Mouse (Mus musculus) stomach, embryonic 16.5 days (tissue): ENCODE measurements around the gene Lhfpl2. TPM values are rescaled to one million over a fixed set of nuclear protein-coding genes. Genes with fewer than 3 reads are reported as not detected.

Source experiments
- ATAC-seq: fragments of 200-750 bp; cut with Nextera tagmentation; 2 replicates; pipeline ENCODE4 v1.8.0; 2017; ENCODE audit warnings: moderate number of reproducible peaks, moderate TSS enrichment; ENCODE audit not compliant: insufficient read depth, low FRiP score
- H3K27ac ChIP-seq: fragments of 300-500 bp; sonication (generic); 2 replicates; pipeline ENCODE4 v1.5.1; 2014; ENCODE audit warnings: low read length
- H3K27me3 ChIP-seq: fragments of 300-500 bp; sonication (generic); 2 replicates; pipeline ENCODE4 v1.6.1; 2014; ENCODE audit warnings: low read length, control low read depth, mixed read lengths; ENCODE audit not compliant: control insufficient read depth, insufficient read depth
- H3K36me3 ChIP-seq: fragments of 300-500 bp; sonication (generic); 2 replicates; pipeline ENCODE4 v1.6.1; 2014; ENCODE audit warnings: low read length; ENCODE audit not compliant: control insufficient read depth, insufficient read depth
- H3K4me1 ChIP-seq: fragments of 300-500 bp; sonication (generic); 2 replicates; pipeline ENCODE4 v1.6.1; 2014; ENCODE audit warnings: low read length, control low read depth, mixed read lengths; ENCODE audit not compliant: control insufficient read depth, insufficient read depth
- H3K4me2 ChIP-seq: fragments of 300-500 bp; sonication (generic); 2 replicates; pipeline ENCODE4 v1.6.1; 2014; ENCODE audit warnings: low read depth, low read length, mixed read lengths
- H3K4me3 ChIP-seq: fragments of 300-500 bp; sonication (generic); replicated peaks from 2 replicates; pipeline ENCODE4 v1.5.1; 2014; ENCODE audit warnings: mild to moderate bottlenecking, low read length
- H3K9ac ChIP-seq: fragments of 300-500 bp; sonication (generic); 2 replicates; pipeline ENCODE4 v1.6.1; 2014; ENCODE audit warnings: low read length
- H3K9me3 ChIP-seq: fragments of 300-500 bp; sonication (generic); replicated peaks from 2 replicates; pipeline ENCODE4 v1.6.1; 2016; ENCODE audit warnings: low read length, control low read depth; ENCODE audit not compliant: control insufficient read depth
- WGBS: fragments of 180-500 bp; shearing (Covaris S2); extraction: QIAGEN DNeasy Blood & Tissue Kit; methylation state at CpG from one replicate; pipeline ENCODE4 v1.1.7; 2014; 5-methylcytosine and 5-hydroxymethylcytosine counted together
- polyA plus RNA-seq: library from polyadenylated mRNA; unstranded; fragments of >200 nt; fragmentation: Nextera tagmentation; extraction: Ambion mirVana; gene quantifications from 2 replicates; pipeline ENCODE4 v1.2.1, GENCODE M21; 2015

Lhfpl2 gene
- polyA plus RNA-seq, 1 experiment from 2014 or later, result 20.3 TPM

DNA sequence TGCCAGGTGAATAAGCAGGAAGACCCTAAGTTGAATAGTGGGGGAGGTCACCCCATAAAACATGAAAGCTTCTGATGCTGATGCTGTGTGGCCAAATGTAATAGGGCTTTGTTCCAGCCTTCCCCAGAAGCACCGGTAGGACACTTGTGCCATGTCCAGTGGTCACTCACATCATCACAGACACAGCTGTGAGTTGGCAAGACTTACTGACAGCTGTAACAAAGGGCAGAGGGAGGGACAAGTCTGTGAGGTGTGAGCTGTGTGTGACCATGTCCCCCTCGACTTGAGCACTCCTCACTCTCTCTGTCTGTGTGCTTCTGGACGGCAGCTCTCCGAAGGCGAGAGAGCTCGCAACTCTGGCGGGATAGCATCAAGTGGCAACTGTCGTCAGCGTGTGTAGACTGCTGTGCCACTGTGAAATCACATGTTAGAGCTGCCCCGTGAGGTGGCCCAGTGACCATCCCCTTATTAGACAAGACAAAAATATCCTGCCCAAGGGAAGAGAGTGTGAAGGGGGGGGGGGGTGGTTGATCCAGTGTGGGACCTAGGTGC, 43.5 kb downstream of the Lhfpl2 start:
- 85% methylated on average over 10 of the region's 10 CpGs for WGBS
- no peaks in the 10 kb centered on the region for H3K9me3 ChIP-seq
- H3K9ac ChIP-seq, result no peak overlapping the region
- H3K4me3 ChIP-seq, result no peak overlapping the region
- H3K27ac ChIP-seq, result no peak overlapping the region
- no peaks in the 10 kb centered on the region for H3K27me3 ChIP-seq
- no peak overlapping the region for H3K4me2 ChIP-seq
- ATAC-seq, result no peak
- H3K4me1 ChIP-seq, result peaks cover 11% of the 10 kb centered on the region
- H3K36me3 ChIP-seq, result no peaks in the 10 kb centered on the region

DNA sequence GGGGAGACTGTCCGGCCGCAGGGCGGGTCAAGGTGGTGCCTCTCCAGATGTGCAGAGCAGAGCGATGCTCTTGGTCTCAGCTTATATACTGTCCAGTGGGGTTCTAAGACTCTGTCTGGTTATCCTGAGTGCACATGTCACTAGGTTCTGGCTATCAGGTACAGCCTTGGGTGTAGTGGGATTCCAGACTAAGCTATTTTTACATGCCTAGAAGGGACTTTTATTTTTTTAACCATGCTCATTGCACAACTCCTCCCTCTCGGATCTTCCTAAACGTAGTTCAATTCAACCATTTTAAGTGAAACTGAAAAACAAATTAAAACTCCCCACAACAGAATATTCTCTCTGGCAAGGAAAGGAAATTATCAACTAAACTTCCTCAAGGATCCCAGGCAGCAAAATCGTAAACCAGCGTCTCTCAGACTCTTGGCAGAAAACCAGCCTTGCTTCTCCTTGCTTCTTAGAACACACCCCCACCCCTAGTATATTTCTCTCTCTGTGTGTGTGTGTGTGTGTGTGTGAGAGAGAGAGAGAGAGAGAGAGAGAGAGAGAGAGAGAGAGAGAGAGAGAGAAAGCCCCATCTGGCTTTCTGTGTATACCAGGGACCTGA, 47.4 kb downstream of the Lhfpl2 start:
- Histone ChIP-seq H3K9me3 (no peaks in the 10 kb centered on the region), H3K9ac (no peak overlapping the region), H3K36me3 (no peaks in the 10 kb centered on the region), H3K27ac (peak overlapping the region; percentile 34; the same call in 1 of the 2 replicates), H3K27me3 (no peaks in the 10 kb centered on the region), H3K4me3 (no peak overlapping the region), H3K4me1 (peaks cover 11% of the 10 kb centered on the region), H3K4me2 (no peak overlapping the region)
- 61% methylated on average over 8 of the region's 8 CpGs for WGBS
- ATAC-seq, result 0 out of 2 replicates have a peak, but pooled peaks have one; percentile 21

DNA sequence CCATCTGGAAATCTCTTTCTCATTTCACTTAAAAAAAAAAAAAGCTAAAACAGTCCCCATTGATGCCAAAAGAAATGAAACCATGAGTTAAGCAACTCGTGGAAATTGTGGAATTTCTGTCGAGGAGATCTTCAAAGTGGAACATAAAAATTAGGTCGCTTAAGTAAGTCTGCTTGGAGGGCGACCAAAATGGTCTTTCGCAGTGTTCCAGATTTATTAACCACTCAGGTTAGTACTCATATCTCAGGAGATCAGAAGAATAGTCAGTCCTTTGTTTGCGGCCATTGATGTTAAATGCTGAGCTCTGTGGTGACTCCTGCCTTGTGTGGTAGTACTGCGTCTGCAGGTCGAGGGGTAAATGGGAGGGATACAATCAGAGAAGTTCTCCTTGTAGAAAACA, 48.8 kb downstream of the Lhfpl2 start:
- ATAC-seq, result no peak
- Histone ChIP-seq H3K27ac (no peak overlapping the region), H3K4me3 (no peak overlapping the region), H3K4me1 (peaks cover 11% of the 10 kb centered on the region), H3K27me3 (no peaks in the 10 kb centered on the region), H3K9me3 (no peaks in the 10 kb centered on the region), H3K4me2 (no peak overlapping the region), H3K36me3 (no peaks in the 10 kb centered on the region), H3K9ac (no peak overlapping the region)
- WGBS, result 78% methylated on average over 8 of the region's 8 CpGs

DNA sequence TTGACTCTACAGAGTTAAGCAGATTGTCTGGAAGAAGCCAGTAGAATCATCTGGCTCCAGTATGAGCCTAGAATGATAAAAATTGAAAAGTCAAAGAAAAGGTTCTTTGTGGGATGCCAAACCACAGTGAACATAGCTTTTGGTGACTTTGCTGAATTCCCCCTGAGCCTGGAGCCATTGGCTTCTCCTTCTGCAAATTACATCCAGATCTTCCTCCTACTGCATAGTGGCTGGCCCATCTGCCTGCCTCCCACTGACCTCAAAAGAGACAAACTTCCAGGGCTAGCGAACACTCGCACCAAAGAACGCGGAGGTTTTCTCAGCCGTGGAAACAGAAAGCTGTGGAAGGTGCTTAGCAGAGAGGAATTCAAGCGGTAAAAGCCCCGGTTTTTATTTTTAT, 49.4 kb downstream of the Lhfpl2 start:
- no peak for ATAC-seq
- Histone ChIP-seq H3K36me3 (no peaks in the 10 kb centered on the region), H3K4me2 (no peak overlapping the region), H3K9me3 (no peaks in the 10 kb centered on the region), H3K9ac (no peak overlapping the region), H3K4me3 (no peak overlapping the region), H3K27ac (no peak overlapping the region), H3K4me1 (peaks cover 11% of the 10 kb centered on the region), H3K27me3 (no peaks in the 10 kb centered on the region)
- WGBS, result 91% methylated on average over 7 of the region's 7 CpGs

DNA sequence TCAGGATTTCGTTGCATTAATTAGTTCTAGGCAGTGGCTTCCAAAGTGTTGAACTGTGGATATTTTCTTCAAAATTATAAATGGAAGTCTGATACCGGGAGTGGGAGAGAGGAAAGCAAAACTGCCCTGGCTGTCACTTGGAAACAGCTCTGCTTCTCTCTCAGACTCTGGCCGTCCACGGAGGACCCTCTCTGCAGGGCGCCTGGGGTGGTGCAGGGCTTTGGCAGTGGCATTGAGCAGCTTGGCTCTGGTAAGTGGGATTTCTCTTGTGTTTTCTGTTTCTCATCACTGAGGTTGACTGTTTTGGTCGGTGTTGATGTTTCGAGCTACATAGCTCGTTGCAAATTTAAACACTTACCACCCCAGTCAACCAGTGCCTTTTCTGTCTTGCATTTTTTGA, 53.0 kb downstream of the Lhfpl2 start:
- 74% methylated on average over 8 of the region's 8 CpGs for WGBS
- no peaks in the 10 kb centered on the region for H3K27me3 ChIP-seq
- H3K9ac ChIP-seq, result no peak overlapping the region
- peaks cover 2% of the 10 kb centered on the region; the same call in 1 of the 2 replicates for H3K4me1 ChIP-seq
- H3K4me2 ChIP-seq, result no peak overlapping the region
- H3K4me3 ChIP-seq, result no peak overlapping the region
- ATAC-seq, result no peak
- no peaks in the 10 kb centered on the region for H3K36me3 ChIP-seq
- H3K27ac ChIP-seq, result no peak overlapping the region
- no peaks in the 10 kb centered on the region for H3K9me3 ChIP-seq

DNA sequence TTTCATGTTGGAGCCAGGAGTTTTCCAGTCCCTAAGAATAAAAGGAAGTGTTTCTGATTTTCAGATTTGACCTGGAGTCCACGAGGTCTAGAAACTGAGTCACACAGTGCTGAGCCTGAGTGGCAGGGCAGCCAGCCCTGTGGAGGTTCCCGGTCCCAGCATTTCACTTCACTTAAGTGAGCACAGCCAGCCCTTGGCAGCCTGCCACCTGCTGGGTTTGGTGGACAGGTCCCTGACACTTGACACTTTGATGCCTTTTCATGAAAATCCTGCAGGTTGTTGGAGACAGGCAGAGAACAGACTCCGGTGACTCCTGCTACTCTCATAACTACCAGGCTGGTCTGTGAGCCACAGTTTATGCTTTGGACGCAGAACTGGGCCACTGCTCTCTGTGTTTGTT, 57.9 kb downstream of the Lhfpl2 start:
- Histone ChIP-seq H3K4me3 (no peak overlapping the region), H3K27me3 (no peaks in the 10 kb centered on the region), H3K4me2 (no peak overlapping the region), H3K9me3 (no peaks in the 10 kb centered on the region; the same call in 1 of the 2 replicates), H3K27ac (no peak overlapping the region), H3K4me1 (0 out of 2 replicates have a peak, but pooled peaks cover 3% of the 10 kb centered on the region), H3K9ac (no peak overlapping the region), H3K36me3 (no peaks in the 10 kb centered on the region)
- ATAC-seq, result no peak
- 52% methylated on average over 4 of the region's 4 CpGs for WGBS

DNA sequence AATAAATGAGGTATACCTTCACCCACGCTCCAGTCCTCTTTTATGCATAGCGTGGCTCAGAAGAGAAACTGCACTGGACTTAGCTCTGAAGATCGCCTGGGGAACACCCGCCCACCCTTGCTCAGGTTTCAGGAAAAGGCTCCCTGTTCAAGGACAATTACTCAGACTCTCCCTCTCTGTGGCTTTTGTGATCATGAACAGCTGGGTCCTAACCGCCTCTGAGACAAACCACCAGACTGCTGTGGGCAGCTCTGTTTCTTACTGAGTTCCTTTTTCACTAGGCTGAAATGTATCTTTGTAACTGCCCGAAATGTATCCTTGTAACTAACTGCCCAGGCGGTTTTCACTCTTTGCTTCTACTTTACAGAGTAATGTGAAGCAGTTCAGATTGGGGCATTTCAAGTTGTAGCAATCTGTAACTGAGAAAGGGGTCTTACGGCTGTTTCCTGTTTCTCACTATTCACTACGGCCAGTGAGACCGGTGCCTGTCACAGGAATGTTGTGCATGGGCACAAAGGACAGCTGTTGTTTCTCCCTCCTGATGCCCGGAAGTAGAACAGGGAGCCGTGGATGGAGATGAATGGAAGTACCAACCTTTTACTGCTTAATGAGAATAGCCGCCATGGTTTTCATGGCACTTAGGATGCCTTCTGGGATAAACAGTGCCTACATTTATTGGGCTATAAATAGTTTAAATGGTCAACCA, 59.3 kb downstream of the Lhfpl2 start:
- Histone ChIP-seq H3K36me3 (no peaks in the 10 kb centered on the region), H3K4me3 (no peak overlapping the region), H3K4me1 (0 out of 2 replicates have a peak, but pooled peaks cover 3% of the 10 kb centered on the region), H3K4me2 (peak overlapping the region; percentile 14; the same call in 1 of the 2 replicates), H3K9me3 (no peaks in the 10 kb centered on the region; the same call in 1 of the 2 replicates), H3K27me3 (no peaks in the 10 kb centered on the region), H3K9ac (no peak overlapping the region), H3K27ac (peak overlapping the region; percentile 34; the same call in 1 of the 2 replicates)
- 40% methylated on average over 13 of the region's 13 CpGs for WGBS
- ATAC-seq, result no peak

DNA sequence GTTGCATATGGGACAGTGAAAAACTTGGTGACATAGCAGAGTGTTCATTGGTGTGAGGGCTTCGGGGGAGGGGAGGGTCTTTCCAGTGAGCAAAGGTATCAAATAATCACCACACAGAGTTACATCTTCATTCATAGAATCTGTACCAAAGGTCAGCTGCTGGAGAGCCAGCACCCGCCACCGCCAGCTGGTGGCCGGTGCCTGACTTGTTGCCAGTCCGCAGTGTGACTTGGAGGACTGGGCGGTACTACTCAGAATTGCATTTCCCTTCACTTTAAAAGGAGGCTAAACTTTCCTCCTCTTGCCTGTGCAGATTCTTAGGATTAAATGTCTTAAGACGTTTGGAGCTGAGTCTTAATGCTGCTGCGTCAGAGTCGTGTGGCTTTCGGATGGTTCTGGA, 59.9 kb downstream of the Lhfpl2 start:
- H3K9me3 ChIP-seq, result no peaks in the 10 kb centered on the region; the same call in 1 of the 2 replicates
- no peak overlapping the region for H3K9ac ChIP-seq
- ATAC-seq, result no peak
- 0 out of 2 replicates have a peak, but pooled peaks cover 3% of the 10 kb centered on the region for H3K4me1 ChIP-seq
- H3K27ac ChIP-seq, result no peak overlapping the region
- no peaks in the 10 kb centered on the region for H3K36me3 ChIP-seq
- H3K4me2 ChIP-seq, result no peak overlapping the region
- 97% methylated on average over 10 of the region's 10 CpGs for WGBS
- H3K27me3 ChIP-seq, result no peaks in the 10 kb centered on the region
- H3K4me3 ChIP-seq, result no peak overlapping the region

DNA sequence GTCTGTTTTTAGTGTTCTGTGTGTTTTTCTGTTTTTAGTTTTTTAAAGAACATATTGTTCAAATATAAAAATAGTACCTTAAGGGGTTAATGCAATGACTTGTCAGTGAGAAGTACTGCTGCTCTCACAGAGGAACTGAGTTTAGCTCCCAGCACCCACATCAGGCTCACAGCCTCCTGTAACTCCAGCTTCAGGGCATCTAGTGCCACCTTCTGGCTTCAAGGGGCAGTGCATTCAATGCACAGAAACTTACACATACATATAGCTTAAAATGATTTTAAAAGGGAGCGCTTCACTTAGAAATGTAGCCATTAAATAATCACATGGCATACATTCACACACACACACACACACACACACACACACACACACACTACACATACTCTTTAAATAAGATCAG, 60.5 kb downstream of the Lhfpl2 start:
- WGBS, result 96% methylated on average over 1 of the region's 1 CpGs
- no peak for ATAC-seq

More for the DNA sequence above, 60.5 kb downstream of the Lhfpl2 start:
- Histone ChIP-seq H3K4me3 (no peak overlapping the region), H3K9me3 (no peaks in the 10 kb centered on the region; the same call in 1 of the 2 replicates), H3K4me2 (no peak overlapping the region), H3K9ac (no peak overlapping the region), H3K27me3 (no peaks in the 10 kb centered on the region), H3K4me1 (0 out of 2 replicates have a peak, but pooled peaks cover 3% of the 10 kb centered on the region), H3K36me3 (no peaks in the 10 kb centered on the region), H3K27ac (no peak overlapping the region)
